Comparison of ENCODE assay signal across 14 mouse cellular contexts in the genomic region with DNA sequence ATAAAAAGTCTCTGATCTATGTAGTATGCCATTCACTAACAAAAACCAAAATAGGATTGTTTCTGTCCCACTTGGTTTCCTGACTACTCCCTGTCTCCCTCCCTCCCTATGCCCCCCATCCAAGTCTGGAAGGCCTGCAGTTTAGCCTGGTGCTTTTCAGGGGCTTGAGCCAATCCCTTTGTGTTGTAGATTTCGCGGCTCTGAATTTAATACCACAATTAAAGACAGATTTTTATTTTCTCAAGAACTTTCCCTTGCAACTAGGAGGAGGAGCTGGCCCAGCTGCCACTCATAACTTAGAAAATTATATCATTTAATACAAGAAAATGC.
A peak's percentile ranks its signal among the peaks of the same experiment; 100 is the strongest.
DNase-seq lines count a peak whose midpoint lies in the region; ATAC-seq lines count a peak whose summit lies in the region.
"Had no signal": no experiment of that assay in that cellular context is flagged by ENCODE, and none has a peak within 500 bp of the region (broad histone marks: within the 10 kb centered on the region; RNA-seq: fewer than 3 reads in every experiment).

No protein-coding gene starts in this region.

- H3K27me3 ChIP-seq in heart, embryonic 13.5 days (replicated peaks), result no peaks in the 10 kb centered on the region
- H3K27me3 ChIP-seq in forebrain, embryonic 16.5 days (replicated peaks; ENCODE audit: control insufficient read depth, insufficient read depth, low read length), result no peaks in the 10 kb centered on the region
- H3K27me3 ChIP-seq in limb, embryonic 15.5 days, result no peaks in the 10 kb centered on the region

- peaks cover 3% of the 10 kb centered on the region; the same call in 1 of the 2 replicates for H3K36me3 ChIP-seq in heart, embryonic 13.5 days
- no peaks in the 10 kb centered on the region for H3K36me3 ChIP-seq in forebrain, embryonic 16.5 days (ENCODE audit: control insufficient read depth, insufficient read depth)
- H3K36me3 ChIP-seq in limb, embryonic 15.5 days, result no peaks in the 10 kb centered on the region

- no peaks in the 10 kb centered on the region for H3K9me3 ChIP-seq in heart, embryonic 13.5 days
- no peaks in the 10 kb centered on the region for H3K9me3 ChIP-seq in forebrain, embryonic 16.5 days (ENCODE audit: control insufficient read depth, low read length)
- no peaks in the 10 kb centered on the region for H3K9me3 ChIP-seq in limb, embryonic 15.5 days

- H3K9ac ChIP-seq in heart, embryonic 13.5 days, result 0 out of 2 replicates have a peak overlapping the region, but pooled peaks have one; percentile 48
- peak overlapping the region; percentile 50; the same call in 1 of the 2 replicates for H3K9ac ChIP-seq in forebrain, embryonic 16.5 days (replicated peaks; ENCODE audit: low read depth, low read length)
- no peak overlapping the region for H3K9ac ChIP-seq in limb, embryonic 15.5 days
- H3K9ac ChIP-seq: liver, embryonic 14.5 days had no signal

- H3K27ac ChIP-seq in heart, embryonic 13.5 days (replicated peaks), result peak overlapping the region; percentile 9; the same call in 1 of the 2 replicates
- H3K27ac ChIP-seq in brown adipose tissue, adult 24 weeks (replicated peaks; ENCODE audit: low read depth, low read length), result peak overlapping the region; percentile 91
- peak overlapping the region; percentile 85 for H3K27ac ChIP-seq in forebrain, embryonic 16.5 days (ENCODE audit: low read length)
- peak overlapping the region; percentile 54; the same call in 1 of the 2 replicates for H3K27ac ChIP-seq in limb, embryonic 15.5 days
- H3K27ac ChIP-seq: liver, embryonic 14.5 days had no signal

- H3K4me3 ChIP-seq in heart, embryonic 13.5 days, result no peak overlapping the region
- no peak overlapping the region for H3K4me3 ChIP-seq in brown adipose tissue, adult 24 weeks (ENCODE audit: insufficient read depth, low read depth, low read length)
- no peak overlapping the region for H3K4me3 ChIP-seq in forebrain, embryonic 16.5 days (replicated peaks; ENCODE audit: low read length)
- H3K4me3 ChIP-seq in limb, embryonic 15.5 days, result no peak overlapping the region

- H3K4me1 ChIP-seq in heart, embryonic 13.5 days, result peaks cover 82% of the 10 kb centered on the region
- H3K4me1 ChIP-seq in brown adipose tissue, adult 24 weeks (ENCODE audit: control insufficient read depth, insufficient read depth, insufficient read length, low read length), result peaks cover 39% of the 10 kb centered on the region
- H3K4me1 ChIP-seq in forebrain, embryonic 16.5 days (replicated peaks; ENCODE audit: control insufficient read depth, insufficient read depth, low read length), result peaks cover 49% of the 10 kb centered on the region
- peaks cover 73% of the 10 kb centered on the region for H3K4me1 ChIP-seq in limb, embryonic 15.5 days

- no peak for ATAC-seq in heart, embryonic 13.5 days (ENCODE audit: extremely low read depth, insufficient number of reproducible peaks, low FRiP score, low TSS enrichment)
- 0 out of 2 replicates have a peak, but pooled peaks have one; percentile 13 for ATAC-seq in forebrain, embryonic 16.5 days
- no peak for ATAC-seq in limb, embryonic 15.5 days (ENCODE audit: insufficient number of reproducible peaks, low FRiP score, low TSS enrichment, low read depth)
- ATAC-seq: activated CD4-positive, CD25-positive, alpha-beta regulatory T cell, adult 4 months had no signal

- 77% methylated on average over 2 of the region's 2 CpGs for WGBS in heart, embryonic 13.5 days
- WGBS in forebrain, embryonic 16.5 days, result 3% methylated on average over 2 of the region's 2 CpGs
- WGBS in limb, embryonic 15.5 days, result 17% methylated on average over 2 of the region's 2 CpGs

- DNase-seq in heart, postnatal 4 days, result no peak
- DNase-seq in embryo, embryonic 11 days, result no peak
- no peak for DNase-seq in ovary, postnatal 14 days (ENCODE audit: low spot score)
- no peak for DNase-seq in cerebellum, adult 18-20 months
- DNase-seq: B cell, adult 2 months; cerebellum, postnatal 36 days; gastrocnemius, postnatal 14 days; thymus, postnatal 25 days had no signal

- H3K4me2 ChIP-seq in heart, embryonic 13.5 days, result no peak overlapping the region
- peak overlapping the region; percentile 53 for H3K4me2 ChIP-seq in forebrain, embryonic 16.5 days (ENCODE audit: low read length)
- no peak overlapping the region for H3K4me2 ChIP-seq in limb, embryonic 15.5 days

Comparison
In these comparisons a context has a peak if more than half of its experiments do, and no peak if none do; other contexts are left out.
1. H3K27ac ChIP-seq: peak in every context shown above with its lines; median percentile 91 in brown adipose tissue, adult 24 weeks; 85 in forebrain, embryonic 16.5 days; 54 in limb, embryonic 15.5 days; 9 in heart, embryonic 13.5 days.